Mouse (Mus musculus): ENCODE measurements at regions not wholly inside any gene's neighbourhood (a gene's known extent, or its start where the extent isn't known, plus 50 kb on each side); places are given as distances from the start of the nearest gene placed in this dataset.
A peak's percentile ranks its signal among the peaks of the same experiment; 100 is the strongest.

DNA sequence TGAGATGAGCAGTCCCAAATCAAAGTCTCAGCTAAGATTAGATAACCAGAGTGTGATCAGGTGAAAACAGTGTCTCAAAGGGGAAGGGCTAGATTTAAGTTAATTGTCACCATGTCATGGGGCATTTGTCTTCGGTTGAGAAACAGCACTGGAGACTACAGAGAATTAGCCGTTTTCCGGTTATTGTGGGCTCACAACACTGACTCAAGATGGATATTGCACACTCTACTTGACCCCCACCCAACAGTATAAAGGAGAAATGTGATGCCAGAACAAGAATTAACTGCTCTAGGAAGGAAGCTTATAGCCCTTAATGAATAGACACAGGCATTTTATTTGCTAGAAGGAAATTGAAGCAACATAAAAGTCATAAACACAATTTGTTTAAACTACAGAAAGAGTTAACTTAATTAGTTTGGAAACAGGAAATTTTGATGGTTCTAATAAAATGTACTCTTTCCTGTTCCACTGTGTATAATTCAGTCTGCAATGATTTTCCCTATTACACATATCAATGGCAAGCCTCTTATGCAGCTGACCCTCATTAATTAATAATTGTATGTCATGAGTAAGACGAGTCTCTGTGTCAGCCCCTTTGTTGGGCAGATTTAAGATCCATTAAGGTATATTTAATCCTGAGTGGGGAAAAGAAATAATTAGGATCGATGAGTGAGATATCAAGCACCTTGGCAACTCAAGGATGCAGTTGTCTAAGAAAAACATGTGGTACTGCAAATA lies 277.4 kb upstream of the Tmeff2 start:
- no peaks in the 10 kb centered on the region for H3K9me3 ChIP-seq
- no peak overlapping the region for H3K4me3 ChIP-seq (replicated peaks)
- no peaks in the 10 kb centered on the region for H3K27me3 ChIP-seq (replicated peaks)
- ATAC-seq, result no peak
- H3K27ac ChIP-seq, result no peak overlapping the region
- H3K9ac ChIP-seq, result no peak overlapping the region
- no peaks in the 10 kb centered on the region for H3K36me3 ChIP-seq
- H3K4me2 ChIP-seq (replicated peaks), result no peak overlapping the region
- no peaks in the 10 kb centered on the region for H3K4me1 ChIP-seq (replicated peaks)
- WGBS, result 72% methylated on average over 5 of the region's 5 CpGs

- H3K4me2 ChIP-seq (replicated peaks), result no peak overlapping the region
- no peak overlapping the region for H3K4me3 ChIP-seq (replicated peaks)
- H3K36me3 ChIP-seq, result no peaks in the 10 kb centered on the region
- 62% methylated on average over 4 of the region's 4 CpGs for WGBS
- no peak for ATAC-seq
- no peak overlapping the region for H3K27ac ChIP-seq
- no peaks in the 10 kb centered on the region for H3K9me3 ChIP-seq
- no peak overlapping the region for H3K9ac ChIP-seq
- H3K4me1 ChIP-seq (replicated peaks), result no peaks in the 10 kb centered on the region
- no peaks in the 10 kb centered on the region for H3K27me3 ChIP-seq (replicated peaks)
These were observed 271.4 kb upstream of the Tmeff2 start for GRCm38 (mm10) chr1:50629000-50629399.

DNA sequence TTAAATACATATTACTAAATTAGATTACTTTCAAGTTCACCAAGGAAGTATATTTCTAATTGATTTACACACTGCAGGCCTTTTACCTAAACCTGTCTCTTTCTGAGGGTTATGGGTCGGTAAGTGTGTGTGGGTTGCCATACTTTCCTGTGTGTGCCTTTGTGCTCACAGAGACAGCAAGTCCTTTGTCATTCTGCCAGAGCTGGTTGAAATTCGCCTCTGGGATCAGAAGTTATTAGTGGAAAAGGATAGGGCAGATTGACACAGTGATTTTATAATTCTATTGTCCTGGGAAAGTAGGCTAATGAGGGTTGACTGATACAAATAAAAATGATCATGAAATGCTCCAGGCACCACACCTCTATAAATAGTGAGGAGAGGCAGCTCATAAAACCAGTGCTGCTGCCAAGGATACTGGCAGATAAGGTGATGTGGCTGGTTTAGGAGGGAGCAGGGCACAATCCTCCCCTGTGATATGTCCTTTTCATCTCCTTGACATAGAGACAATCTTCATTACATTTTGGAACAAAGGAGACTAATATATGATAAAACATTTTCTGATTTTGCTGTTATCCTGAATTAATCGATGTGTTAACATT lies 270.9 kb upstream of the Tmeff2 start:
- no peak for ATAC-seq
- no peaks in the 10 kb centered on the region for H3K36me3 ChIP-seq
- H3K27ac ChIP-seq, result no peak overlapping the region
- no peaks in the 10 kb centered on the region for H3K27me3 ChIP-seq (replicated peaks)
- H3K4me1 ChIP-seq (replicated peaks), result no peaks in the 10 kb centered on the region
- WGBS, result 68% methylated on average over 3 of the region's 3 CpGs
- no peak overlapping the region for H3K4me2 ChIP-seq (replicated peaks)
- no peaks in the 10 kb centered on the region for H3K9me3 ChIP-seq
- H3K4me3 ChIP-seq (replicated peaks), result no peak overlapping the region
- H3K9ac ChIP-seq, result no peak overlapping the region

- H3K4me1 ChIP-seq (replicated peaks), result no peaks in the 10 kb centered on the region
- H3K27ac ChIP-seq, result no peak overlapping the region
- 79% methylated on average over 1 of the region's 1 CpGs for WGBS
- H3K9ac ChIP-seq, result no peak overlapping the region
- no peaks in the 10 kb centered on the region for H3K27me3 ChIP-seq (replicated peaks)
- H3K4me2 ChIP-seq (replicated peaks), result no peak overlapping the region
- no peaks in the 10 kb centered on the region for H3K9me3 ChIP-seq
- H3K4me3 ChIP-seq (replicated peaks), result no peak overlapping the region
- no peaks in the 10 kb centered on the region for H3K36me3 ChIP-seq
- no peak for ATAC-seq
These were observed 262.5 kb upstream of the Tmeff2 start for GRCm38 (mm10) chr1:50637992-50638391.

- Histone ChIP-seq H3K9me3 (no peaks in the 10 kb centered on the region), H3K27ac (no peak overlapping the region), H3K36me3 (no peaks in the 10 kb centered on the region), H3K27me3 (replicated peaks) (no peaks in the 10 kb centered on the region), H3K4me2 (replicated peaks) (no peak overlapping the region), H3K9ac (no peak overlapping the region), H3K4me3 (replicated peaks) (no peak overlapping the region), H3K4me1 (replicated peaks) (no peaks in the 10 kb centered on the region)
- ATAC-seq, result no peak
- 82% methylated on average over 2 of the region's 2 CpGs for WGBS
These were observed 253.3 kb upstream of the Tmeff2 start for GRCm38 (mm10) chr1:50646931-50647674.

GRCm38 (mm10) chr1:50651974-50652665 lies 248.3 kb upstream of the Tmeff2 start:
- Histone ChIP-seq H3K4me3 (replicated peaks) (no peak overlapping the region), H3K4me2 (replicated peaks) (no peak overlapping the region), H3K27ac (no peak overlapping the region), H3K9ac (no peak overlapping the region), H3K9me3 (no peaks in the 10 kb centered on the region), H3K4me1 (replicated peaks) (no peaks in the 10 kb centered on the region), H3K27me3 (replicated peaks) (no peaks in the 10 kb centered on the region), H3K36me3 (no peaks in the 10 kb centered on the region)
- WGBS, result 68% methylated on average over 3 of the region's 3 CpGs
- ATAC-seq, result no peak

DNA sequence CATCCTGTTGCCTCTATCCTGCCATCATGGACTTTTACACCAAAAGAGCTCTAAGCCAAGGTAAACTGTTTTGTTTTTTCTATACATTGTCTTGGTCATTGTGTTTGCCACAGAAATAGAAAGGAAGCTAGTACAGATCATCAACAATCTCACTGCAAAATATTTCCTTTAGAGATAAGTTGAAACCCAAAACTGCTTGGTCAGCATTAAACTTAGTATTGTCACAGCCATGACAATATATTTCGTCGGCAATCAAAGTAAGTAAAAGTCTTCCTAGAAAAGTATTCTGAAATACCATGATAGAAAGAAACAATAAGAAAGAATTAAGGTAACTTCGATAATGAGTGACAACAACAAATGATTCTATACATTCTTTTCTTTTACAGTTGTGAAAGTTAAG lies 235.3 kb upstream of the Tmeff2 start:
- Histone ChIP-seq H3K27ac (no peak overlapping the region), H3K27me3 (replicated peaks) (no peaks in the 10 kb centered on the region)
- 95% methylated on average over 3 of the region's 3 CpGs for WGBS

GRCm38 (mm10) chr1:50682971-50683370 lies 217.5 kb upstream of the Tmeff2 start:
- Histone ChIP-seq H3K9ac (no peak overlapping the region), H3K4me1 (replicated peaks) (no peaks in the 10 kb centered on the region), H3K36me3 (no peaks in the 10 kb centered on the region), H3K27ac (no peak overlapping the region), H3K27me3 (replicated peaks) (no peaks in the 10 kb centered on the region), H3K4me2 (replicated peaks) (no peak overlapping the region), H3K4me3 (replicated peaks) (no peak overlapping the region), H3K9me3 (no peaks in the 10 kb centered on the region)
- ATAC-seq, result peak; percentile 94
- WGBS, result 41% methylated on average over 3 of the region's 3 CpGs

More for the DNA sequence above, 235.3 kb upstream of the Tmeff2 start:
- H3K36me3 ChIP-seq, result no peaks in the 10 kb centered on the region
- no peak overlapping the region for H3K9ac ChIP-seq
- no peaks in the 10 kb centered on the region for H3K9me3 ChIP-seq
- no peak overlapping the region for H3K4me2 ChIP-seq (replicated peaks)
- H3K4me3 ChIP-seq (replicated peaks), result no peak overlapping the region
- no peak for ATAC-seq
- no peaks in the 10 kb centered on the region for H3K4me1 ChIP-seq (replicated peaks)

DNA sequence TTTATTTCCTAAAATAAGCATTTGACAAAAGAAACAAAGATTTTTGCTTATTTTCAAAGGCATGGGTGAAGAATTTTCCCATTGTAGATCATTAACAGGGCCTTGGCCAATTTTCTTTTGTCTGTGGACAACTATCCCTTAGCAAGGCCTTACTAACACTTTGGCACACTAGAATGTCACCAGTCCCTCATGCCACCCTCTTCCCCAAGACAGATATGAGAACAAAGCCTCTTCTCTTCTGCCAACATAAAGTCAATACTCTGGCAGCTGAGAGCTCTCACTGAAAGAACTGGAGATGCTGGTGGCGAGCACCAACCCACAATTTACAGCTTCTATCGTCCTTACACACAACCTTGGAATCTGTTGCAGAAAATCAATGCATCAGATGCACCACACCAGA lies 215.1 kb upstream of the Tmeff2 start:
- no peaks in the 10 kb centered on the region for H3K9me3 ChIP-seq
- no peak for ATAC-seq
- H3K4me3 ChIP-seq (replicated peaks), result no peak overlapping the region
- H3K4me1 ChIP-seq (replicated peaks), result no peaks in the 10 kb centered on the region
- no peak overlapping the region for H3K27ac ChIP-seq
- H3K36me3 ChIP-seq, result no peaks in the 10 kb centered on the region
- no peak overlapping the region for H3K9ac ChIP-seq
- H3K4me2 ChIP-seq (replicated peaks), result no peak overlapping the region
- 45% methylated on average over 2 of the region's 2 CpGs for WGBS
- no peaks in the 10 kb centered on the region for H3K27me3 ChIP-seq (replicated peaks)

DNA sequence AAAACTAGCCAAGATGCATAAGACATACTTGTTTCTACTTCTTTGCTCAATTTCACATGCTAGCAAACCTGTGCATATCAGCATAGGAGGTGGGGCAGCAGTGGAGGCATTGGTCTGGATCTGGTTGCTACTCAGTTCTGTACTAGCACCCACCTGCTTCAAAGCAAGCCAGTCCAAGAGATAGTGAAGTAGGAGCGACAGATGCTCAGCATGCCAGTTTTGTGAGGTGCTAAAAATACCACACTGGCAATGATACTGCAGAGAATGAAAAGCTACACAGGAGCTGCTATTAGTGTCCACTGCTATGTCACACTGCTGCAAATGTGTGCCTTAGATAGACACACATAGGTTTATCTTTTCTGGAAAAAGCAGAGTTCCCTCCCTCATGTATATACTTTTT lies 203.5 kb upstream of the Tmeff2 start:
- WGBS, result 75% methylated on average over 1 of the region's 1 CpGs
- H3K9me3 ChIP-seq, result no peaks in the 10 kb centered on the region
- H3K27me3 ChIP-seq (replicated peaks), result no peaks in the 10 kb centered on the region
- H3K4me1 ChIP-seq (replicated peaks), result no peaks in the 10 kb centered on the region
- H3K4me3 ChIP-seq (replicated peaks), result no peak overlapping the region
- no peak overlapping the region for H3K9ac ChIP-seq
- ATAC-seq, result peak; percentile 37
- H3K4me2 ChIP-seq (replicated peaks), result no peak overlapping the region
- no peaks in the 10 kb centered on the region for H3K36me3 ChIP-seq
- H3K27ac ChIP-seq, result no peak overlapping the region

DNA sequence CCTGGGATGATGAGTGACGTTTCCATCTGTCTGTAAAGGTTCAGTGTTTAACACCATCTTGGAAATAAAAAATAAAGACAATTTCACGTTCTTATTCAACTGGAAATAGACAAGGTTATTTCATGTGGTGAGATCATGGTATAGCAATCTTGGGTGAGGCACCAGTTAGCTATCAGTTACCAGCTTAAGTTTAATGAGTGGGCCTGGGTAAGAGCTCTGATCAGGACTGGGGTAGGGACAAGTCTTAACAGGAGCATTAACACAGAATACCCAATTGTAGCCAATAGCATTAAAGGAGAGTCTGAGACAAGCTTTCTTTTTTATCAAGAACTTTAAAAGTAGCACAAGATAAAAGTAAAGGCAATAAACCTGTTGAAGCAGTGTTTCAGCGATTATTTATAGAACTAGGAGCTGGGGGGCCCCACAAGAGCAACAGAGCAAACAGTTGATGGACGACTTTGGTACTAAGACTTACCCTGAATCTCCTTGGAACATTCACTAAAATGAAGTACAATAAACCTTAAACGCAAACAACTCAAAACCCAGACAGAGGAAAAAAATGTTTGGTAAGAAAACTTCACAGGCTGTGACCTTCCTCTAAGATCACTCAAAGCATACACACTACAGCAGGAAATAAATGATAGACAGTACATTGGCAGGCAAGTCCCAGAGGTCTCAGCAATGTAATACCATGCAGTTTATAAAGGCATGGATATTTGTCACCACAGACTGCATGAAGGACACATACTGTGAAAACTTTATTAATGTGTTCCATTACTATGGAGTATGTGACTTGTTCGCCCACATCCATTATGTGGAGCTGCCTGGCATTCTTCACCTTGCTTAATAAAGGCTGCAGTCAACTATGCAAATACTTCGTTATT lies 202.9 kb upstream of the Tmeff2 start:
- Histone ChIP-seq H3K4me1 (replicated peaks) (no peaks in the 10 kb centered on the region), H3K9me3 (no peaks in the 10 kb centered on the region), H3K36me3 (no peaks in the 10 kb centered on the region), H3K27me3 (replicated peaks) (no peaks in the 10 kb centered on the region), H3K4me2 (replicated peaks) (no peak overlapping the region), H3K9ac (no peak overlapping the region), H3K27ac (no peak overlapping the region), H3K4me3 (replicated peaks) (no peak overlapping the region)
- 48% methylated on average over 7 of the region's 7 CpGs for WGBS
- ATAC-seq, result peak; percentile 85
